Mouse (Mus musculus): ENCODE results near the gene Atp6v0b. TPM values are rescaled to one million over a fixed set of nuclear protein-coding genes. Genes with fewer than 3 reads are reported as not detected.

Atp6v0b gene
- polyA plus RNA-seq (2012; ENCODE audit: insufficient read depth, low replicate concordance), result 395 and 493 TPM in 2 replicates

- H3K4me3 ChIP-seq (replicated peaks), result peak within 1 kb of the TSS; percentile 96
- TF ChIP-seq FLI1 (IDR thresholded peaks at IDR 0.05; ENCODE audit: low read length), result no peak
- no peak for TF ChIP-seq GATA1 (IDR thresholded peaks at IDR 0.05; ENCODE audit: borderline replicate concordance, low read length)
- peaks cover 55% of the 10 kb centered on the region for H3K4me1 ChIP-seq
- no peaks in the 10 kb centered on the region for H3K9me3 ChIP-seq
- peaks cover 24% of the 10 kb centered on the region for H3K27me3 ChIP-seq (replicated peaks)
- H3K36me3 ChIP-seq (replicated peaks; ENCODE audit: low read length), result peaks cover 48% of the 10 kb centered on the region
These were observed at the start of gene Atp6v0b for GRCm38 (mm10) chr4:117887133-117887532. Atp6v0b (minus strand) TSS chr4:117887333.

GRCm38 (mm10) chr4:117934081-117934480, 46.9 kb upstream of the Atp6v0b start:
- H3K4me1 ChIP-seq, result peaks cover 13% of the 10 kb centered on the region
- H3K27me3 ChIP-seq (replicated peaks), result peaks cover 23% of the 10 kb centered on the region
- TF ChIP-seq GATA1 (IDR thresholded peaks at IDR 0.05; ENCODE audit: borderline replicate concordance, low read length) (no peak), FLI1 (IDR thresholded peaks at IDR 0.05; ENCODE audit: low read length) (no peak)
- peaks cover 11% of the 10 kb centered on the region for H3K9me3 ChIP-seq
- peaks cover 13% of the 10 kb centered on the region for H3K36me3 ChIP-seq (replicated peaks; ENCODE audit: low read length)
- H3K4me3 ChIP-seq (replicated peaks), result no peak overlapping the region

GRCm38 (mm10) chr4:117933248-117933647, 46.1 kb upstream of the Atp6v0b start:
- no peak for TF ChIP-seq GATA1 (IDR thresholded peaks at IDR 0.05; ENCODE audit: borderline replicate concordance, low read length)
- TF ChIP-seq FLI1 (IDR thresholded peaks at IDR 0.05; ENCODE audit: low read length), result no peak
- Histone ChIP-seq H3K4me1 (peaks cover 21% of the 10 kb centered on the region), H3K36me3 (replicated peaks; ENCODE audit: low read length) (peaks cover 13% of the 10 kb centered on the region), H3K9me3 (peaks cover 11% of the 10 kb centered on the region), H3K4me3 (replicated peaks) (no peak overlapping the region), H3K27me3 (replicated peaks) (peaks cover 31% of the 10 kb centered on the region)

GRCm38 (mm10) chr4:117929391-117929881, 42.3 kb upstream of the Atp6v0b start, which contains the start of gene Artn:
Artn (minus strand) TSS chr4:117929763.
- H3K4me3 ChIP-seq (replicated peaks), result peak within 1 kb of the TSS; percentile 83
- H3K4me1 ChIP-seq, result peaks cover 56% of the 10 kb centered on the region

GRCm38 (mm10) chr4:117928699-117929241, 41.6 kb upstream of the Atp6v0b start:
- peaks cover 63% of the 10 kb centered on the region for H3K4me1 ChIP-seq
- H3K36me3 ChIP-seq (replicated peaks; ENCODE audit: low read length), result peaks cover 9% of the 10 kb centered on the region
- TF ChIP-seq FLI1 (IDR thresholded peaks at IDR 0.05; ENCODE audit: low read length) (no peak), GATA1 (IDR thresholded peaks at IDR 0.05; ENCODE audit: borderline replicate concordance, low read length) (no peak)
- peak overlapping the region; percentile 83 for H3K4me3 ChIP-seq (replicated peaks)
- peaks cover 62% of the 10 kb centered on the region for H3K27me3 ChIP-seq (replicated peaks)
- peaks cover 14% of the 10 kb centered on the region for H3K9me3 ChIP-seq

More at GRCm38 (mm10) chr4:117929391-117929881, 42.3 kb upstream of the Atp6v0b start, which contains the start of gene Artn:
- peaks cover 9% of the 10 kb centered on the region for H3K36me3 ChIP-seq (replicated peaks; ENCODE audit: low read length)
- H3K27me3 ChIP-seq (replicated peaks), result peaks cover 62% of the 10 kb centered on the region
- peaks cover 14% of the 10 kb centered on the region for H3K9me3 ChIP-seq
- no peak for TF ChIP-seq GATA1 (IDR thresholded peaks at IDR 0.05; ENCODE audit: borderline replicate concordance, low read length)
- TF ChIP-seq FLI1 (IDR thresholded peaks at IDR 0.05; ENCODE audit: low read length), result no peak

- TF ChIP-seq FLI1 (IDR thresholded peaks at IDR 0.05; ENCODE audit: low read length) (no peak), GATA1 (IDR thresholded peaks at IDR 0.05; ENCODE audit: borderline replicate concordance, low read length) (no peak)
- peaks cover 14% of the 10 kb centered on the region for H3K9me3 ChIP-seq
- H3K36me3 ChIP-seq (replicated peaks; ENCODE audit: low read length), result peaks cover 9% of the 10 kb centered on the region
- H3K4me1 ChIP-seq, result peaks cover 68% of the 10 kb centered on the region
- H3K4me3 ChIP-seq (replicated peaks), result no peak overlapping the region
- peaks cover 63% of the 10 kb centered on the region for H3K27me3 ChIP-seq (replicated peaks)
These were observed 41.1 kb upstream of the Atp6v0b start for GRCm38 (mm10) chr4:117928234-117928633.

- Histone ChIP-seq H3K4me1 (peaks cover 83% of the 10 kb centered on the region), H3K9me3 (peaks cover 14% of the 10 kb centered on the region), H3K4me3 (replicated peaks) (peak overlapping the region; percentile 91), H3K36me3 (replicated peaks; ENCODE audit: low read length) (no peaks in the 10 kb centered on the region), H3K27me3 (replicated peaks) (peaks cover 64% of the 10 kb centered on the region)
- TF ChIP-seq GATA1 (IDR thresholded peaks at IDR 0.05; ENCODE audit: borderline replicate concordance, low read length), result no peak
- TF ChIP-seq FLI1 (IDR thresholded peaks at IDR 0.05; ENCODE audit: low read length), result no peak
These were observed 39.7 kb upstream of the Atp6v0b start for GRCm38 (mm10) chr4:117926545-117927482.

GRCm38 (mm10) chr4:117924916-117925315, 37.8 kb upstream of the Atp6v0b start:
- H3K4me3 ChIP-seq (replicated peaks), result peak overlapping the region; percentile 73
- TF ChIP-seq FLI1 (IDR thresholded peaks at IDR 0.05; ENCODE audit: low read length), result no peak
- no peak for TF ChIP-seq GATA1 (IDR thresholded peaks at IDR 0.05; ENCODE audit: borderline replicate concordance, low read length)
- H3K27me3 ChIP-seq (replicated peaks), result peaks cover 54% of the 10 kb centered on the region
- peaks cover 7% of the 10 kb centered on the region; the same call in 1 of the 2 replicates for H3K9me3 ChIP-seq
- no peaks in the 10 kb centered on the region for H3K36me3 ChIP-seq (replicated peaks; ENCODE audit: low read length)
- peaks cover 91% of the 10 kb centered on the region for H3K4me1 ChIP-seq

GRCm38 (mm10) chr4:117923450-117923849, 36.3 kb upstream of the Atp6v0b start:
- H3K27me3 ChIP-seq (replicated peaks), result peaks cover 39% of the 10 kb centered on the region
- H3K4me1 ChIP-seq, result peaks cover 86% of the 10 kb centered on the region
- H3K4me3 ChIP-seq (replicated peaks), result no peak overlapping the region

More at GRCm38 (mm10) chr4:117923450-117923849, 36.3 kb upstream of the Atp6v0b start:
- Histone ChIP-seq H3K9me3 (0 out of 2 replicates have a peak, but pooled peaks cover 3% of the 10 kb centered on the region), H3K36me3 (replicated peaks; ENCODE audit: low read length) (no peaks in the 10 kb centered on the region)
- TF ChIP-seq GATA1 (IDR thresholded peaks at IDR 0.05; ENCODE audit: borderline replicate concordance, low read length), result no peak
- TF ChIP-seq FLI1 (IDR thresholded peaks at IDR 0.05; ENCODE audit: low read length), result no peak
